8 mouse cellular contexts compared by ENCODE assay signal in the genomic region with DNA sequence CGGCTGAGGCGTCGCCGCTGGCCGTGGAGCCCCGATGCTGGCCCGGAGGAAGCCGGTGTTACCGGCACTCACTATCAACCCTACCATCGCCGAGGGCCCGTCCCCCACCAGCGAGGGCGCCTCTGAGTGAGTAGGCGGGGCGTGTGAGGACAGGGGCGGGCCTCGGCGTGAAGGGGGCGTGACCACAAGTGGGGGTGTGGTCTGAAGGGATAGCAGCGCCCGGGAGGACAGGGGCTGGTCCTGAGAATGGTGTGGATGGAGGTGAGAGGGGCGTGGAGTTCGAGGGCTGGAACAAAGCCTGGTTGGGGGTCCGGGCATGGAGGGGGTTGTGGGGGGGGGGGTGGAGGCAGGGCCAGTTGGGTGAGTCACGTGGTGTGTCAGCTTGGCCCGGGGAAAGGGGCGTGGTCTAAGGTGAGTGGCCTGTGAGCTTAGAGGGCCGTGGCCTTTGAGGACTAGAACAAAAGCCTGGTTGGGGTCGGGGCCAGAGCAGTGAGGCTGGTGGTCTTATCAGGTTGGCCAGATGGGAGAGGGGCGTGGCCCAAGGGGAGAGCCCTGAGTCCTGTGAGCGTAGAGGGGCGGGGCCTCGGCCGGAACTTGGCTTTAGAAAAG. TPM values are rescaled to one million over a fixed set of nuclear protein-coding genes. Genes with fewer than 3 reads are reported as not detected.
DNase-seq lines count a peak whose midpoint lies in the region; ATAC-seq and TF ChIP-seq lines count a peak whose summit lies in the region.

No protein-coding gene starts in this region.

- H3K4me3 ChIP-seq in CH12.LX (replicated peaks in 1 of 3; ENCODE audit: low read depth in 2 of 3, low read length in 2 of 3, poor library complexity in 1 of 3) = peak overlapping the region; percentile 64 to 82 (median 79)
- peak overlapping the region; percentile 88 for H3K4me3 ChIP-seq in forebrain, embryonic 11.5 days (ENCODE audit: low read depth, low read length)
- peak overlapping the region; percentile 88 for H3K4me3 ChIP-seq in heart, postnatal 0 days (ENCODE audit: low read depth, low read length)
- peak overlapping the region; percentile 70 for H3K4me3 ChIP-seq in neural tube, embryonic 14.5 days (ENCODE audit: low read depth, low read length)

- no peak for TF ChIP-seq EP300 in CH12.LX (IDR thresholded peaks at IDR 0.05; ENCODE audit: low read length)
- no peak for TF ChIP-seq EP300 in heart, postnatal 0 days (IDR thresholded peaks at IDR 0.05; ENCODE audit: low read depth)

- H3K4me2 ChIP-seq in CH12.LX (ENCODE audit: insufficient read depth, low read depth, poor library complexity, severe bottlenecking) = peak overlapping the region; percentile 71
- peak overlapping the region; percentile 68 for H3K4me2 ChIP-seq in forebrain, embryonic 11.5 days (ENCODE audit: low read depth, low read length, severe bottlenecking)
- peak overlapping the region; percentile 71 for H3K4me2 ChIP-seq in heart, postnatal 0 days (ENCODE audit: low read depth, low read length)
- H3K4me2 ChIP-seq in neural tube, embryonic 14.5 days (ENCODE audit: low read depth, low read length) = peak overlapping the region; percentile 77

- peaks cover 8 to 27% of the 10 kb centered on the region in 2 experiments for H3K4me1 ChIP-seq in CH12.LX (ENCODE audit: control insufficient read depth in 1 of 2, insufficient read depth in 2 of 2)
- peaks cover 13% of the 10 kb centered on the region for H3K4me1 ChIP-seq in forebrain, embryonic 11.5 days (replicated peaks; ENCODE audit: control insufficient read depth, insufficient read depth, low read length)
- H3K4me1 ChIP-seq in heart, postnatal 0 days (ENCODE audit: control insufficient read depth, insufficient read depth) = peaks cover 18% of the 10 kb centered on the region
- peaks cover 11% of the 10 kb centered on the region for H3K4me1 ChIP-seq in neural tube, embryonic 14.5 days (ENCODE audit: control insufficient read depth, insufficient read depth, low read length)

- ATAC-seq in forebrain, embryonic 11.5 days (replicated peaks; ENCODE audit: low FRiP score) = peak; percentile 89
- ATAC-seq in heart, postnatal 0 days (ENCODE audit: insufficient read depth, low read depth) = peak; percentile 88
- peak; percentile 89 for ATAC-seq in neural tube, embryonic 14.5 days (ENCODE audit: low read depth)

- peaks cover 32 to 43% of the 10 kb centered on the region in 2 experiments for H3K36me3 ChIP-seq in CH12.LX (replicated peaks in 1 of 2; ENCODE audit: control insufficient read depth in 1 of 2, insufficient read depth in 1 of 2, low read length in 1 of 2)
- H3K36me3 ChIP-seq in forebrain, embryonic 11.5 days (ENCODE audit: control insufficient read depth, insufficient read depth, low read length) = peaks cover 5% of the 10 kb centered on the region; the same call in 1 of the 2 replicates
- peaks cover 27% of the 10 kb centered on the region for H3K36me3 ChIP-seq in heart, postnatal 0 days (replicated peaks; ENCODE audit: control insufficient read depth, insufficient read depth, low read length)
- peaks cover 24% of the 10 kb centered on the region for H3K36me3 ChIP-seq in neural tube, embryonic 14.5 days (ENCODE audit: control insufficient read depth, insufficient read depth, low read length)

- H3K9ac ChIP-seq in CH12.LX (ENCODE audit: insufficient read depth, low read depth) = peak overlapping the region; percentile 90
- peak overlapping the region; percentile 95 for H3K9ac ChIP-seq in forebrain, embryonic 11.5 days (ENCODE audit: low read length)
- peak overlapping the region; percentile 94 for H3K9ac ChIP-seq in heart, postnatal 0 days (replicated peaks; ENCODE audit: low read depth, low read length)
- H3K9ac ChIP-seq in neural tube, embryonic 14.5 days (replicated peaks; ENCODE audit: low read depth, low read length) = peak overlapping the region; percentile 99

- WGBS in forebrain, embryonic 11.5 days = under 1% methylated on average over 35 of the region's 35 CpGs
- WGBS in heart, postnatal 0 days = under 1% methylated on average over 31 of the region's 35 CpGs
- under 1% methylated on average over 34 of the region's 35 CpGs for WGBS in neural tube, embryonic 14.5 days

- DNase-seq in CH12.LX (ENCODE audit: extremely low read depth) = peak; percentile 74
- peak; percentile 76 for DNase-seq in c-Kit-positive CD71-negative TER-119-negative erythroid progenitor cells, embryonic 14.5 days (ENCODE audit: low read depth)
- DNase-seq in forebrain, embryonic 11.5 days (ENCODE audit: low spot score) = peak; percentile 96
- peak; percentile 78 for DNase-seq in heart, postnatal 0 days (ENCODE audit: low spot score)
- DNase-seq in kidney, postnatal 36 days = peak; percentile 84 to 93
- peak; percentile 85 to 88 for DNase-seq in lung, adult 18-20 months
- DNase-seq in testis, postnatal 10 days (ENCODE audit: low spot score) = peak; percentile 96

- TF ChIP-seq CTCF in CH12.LX (conservative IDR thresholded peaks at IDR 0.05 in 1 of 2, IDR thresholded peaks at IDR 0.05 in 1 of 2; ENCODE audit: low read depth in 2 of 2, low read length in 2 of 2) = peak in 1 of 2 experiments; percentile 41; a peak in 2 of 4 replicates
- TF ChIP-seq CTCF in heart, postnatal 0 days (IDR thresholded peaks at IDR 0.05; ENCODE audit: low read depth) = peak; percentile 26; the same call in 1 of the 2 replicates

- H3K9me3 ChIP-seq in CH12.LX (replicated peaks; ENCODE audit: low read length) = no peaks in the 10 kb centered on the region
- no peaks in the 10 kb centered on the region for H3K9me3 ChIP-seq in forebrain, embryonic 11.5 days (ENCODE audit: control insufficient read depth, low read length)
- no peaks in the 10 kb centered on the region for H3K9me3 ChIP-seq in heart, postnatal 0 days (replicated peaks; ENCODE audit: control insufficient read depth, low read length)
- H3K9me3 ChIP-seq in neural tube, embryonic 14.5 days (ENCODE audit: control insufficient read depth, low read length) = no peaks in the 10 kb centered on the region

- TF ChIP-seq RAD21 in CH12.LX (IDR thresholded peaks at IDR 0.05; ENCODE audit: low read depth, low read length) = no peak

- dilution Hi-C loops in CH12.LX (cut with MboI; ENCODE audit: extremely low pct_ligation_motif_present, extremely low pct_unique_long_range_greater_than_20kb, low sequenced_read_pairs) = no loop called here

- no peaks in the 10 kb centered on the region for H3K27me3 ChIP-seq in CH12.LX (replicated peaks)
- no peaks in the 10 kb centered on the region for H3K27me3 ChIP-seq in forebrain, embryonic 11.5 days (ENCODE audit: control insufficient read depth, insufficient read depth, low read length)
- no peaks in the 10 kb centered on the region for H3K27me3 ChIP-seq in heart, postnatal 0 days (ENCODE audit: control insufficient read depth, insufficient read depth, low read length)
- no peaks in the 10 kb centered on the region for H3K27me3 ChIP-seq in neural tube, embryonic 14.5 days (ENCODE audit: control insufficient read depth, insufficient read depth, low read length)

- in situ Hi-C loops in CH12.LX (cut with MboI; ENCODE audit: low pct_ligation_motif_present, low pct_unique_long_range_greater_than_20kb, low sequenced_read_pairs) = no loop called here

- TF ChIP-seq POLR2A in CH12.LX (IDR thresholded peaks at IDR 0.05; ENCODE audit: low read depth, low read length) = no peak

- H3K79me2 ChIP-seq in CH12.LX (replicated peaks; ENCODE audit: control insufficient read depth, extremely low read depth, insufficient read depth, poor library complexity, severe bottlenecking) = peaks cover 22% of the 10 kb centered on the region

- H3K27ac ChIP-seq in CH12.LX (ENCODE audit: insufficient read depth, low read depth) = peak overlapping the region; percentile 85
- peak overlapping the region; percentile 99 for H3K27ac ChIP-seq in forebrain, embryonic 11.5 days (ENCODE audit: low read depth, low read length)
- H3K27ac ChIP-seq in heart, postnatal 0 days (ENCODE audit: low read depth) = peak overlapping the region; percentile 98
- peak overlapping the region; percentile 97 for H3K27ac ChIP-seq in neural tube, embryonic 14.5 days (ENCODE audit: low read depth, low read length)

RNA-seq across cellular contexts. Expression of gene Map2k2, which starts 0.5 kb away (rescaled TPM):
- 127 and 146 TPM in 2 replicates for total RNA-seq in CH12.LX (2012; rRNA removed)
- total RNA-seq in CH12.LX (2014; rRNA removed) = 67.2 and 79.2 TPM in 2 replicates
- polyA plus RNA-seq in CH12.LX (2012; ENCODE audit: insufficient read length, low read depth) = 120 and 130 TPM in 2 replicates
- 212 and 232 TPM in 2 replicates for polyA plus RNA-seq in forebrain, embryonic 11.5 days (2014; fragmentation: Nextera tagmentation; extraction: Ambion mirVana)
- 177 and 208 TPM in 2 replicates for total RNA-seq in heart, postnatal 0 days (2014; rRNA removed; ENCODE audit: low replicate concordance)
- 130 and 133 TPM in 2 replicates for polyA plus RNA-seq in heart, postnatal 0 days (2015; fragmentation: Nextera tagmentation; extraction: Ambion mirVana)
- polyA plus RNA-seq in neural tube, embryonic 14.5 days (2014; fragmentation: Nextera tagmentation; extraction: Ambion mirVana) = 219 and 228 TPM in 2 replicates

RNA-seq across cellular contexts. Expression of gene Creb3l3, which starts 7.5 kb away (rescaled TPM):
- total RNA-seq in CH12.LX (2012; rRNA removed) (not detected in 2 replicates), CH12.LX (2014; rRNA removed) (not detected in 2 replicates)
- 0.13 TPM in 1 of 2 replicates, not detected in the other for polyA plus RNA-seq in CH12.LX (2012; ENCODE audit: insufficient read length, low read depth)
- 0.33 and 0.49 TPM in 2 replicates for polyA plus RNA-seq in forebrain, embryonic 11.5 days (2014; fragmentation: Nextera tagmentation; extraction: Ambion mirVana)
- 1.3 TPM in 1 of 2 replicates, not detected in the other for total RNA-seq in heart, postnatal 0 days (2014; rRNA removed; ENCODE audit: low replicate concordance)
- 0.55 and 0.93 TPM in 2 replicates for polyA plus RNA-seq in heart, postnatal 0 days (2015; fragmentation: Nextera tagmentation; extraction: Ambion mirVana)
- 0.15 and 0.61 TPM in 2 replicates for polyA plus RNA-seq in neural tube, embryonic 14.5 days (2014; fragmentation: Nextera tagmentation; extraction: Ambion mirVana)

RNA-seq across cellular contexts. Expression of gene Zbtb7a, which starts 28.8 kb away (rescaled TPM):
- total RNA-seq in CH12.LX (2012; rRNA removed) (15.3 and 18.2 TPM in 2 replicates), CH12.LX (2014; rRNA removed) (3.0 TPM in 2 replicates)
- polyA plus RNA-seq in CH12.LX (2012; ENCODE audit: insufficient read length, low read depth) = 20.1 and 21.3 TPM in 2 replicates
- polyA plus RNA-seq in forebrain, embryonic 11.5 days (2014; fragmentation: Nextera tagmentation; extraction: Ambion mirVana) = 8.8 and 10.1 TPM in 2 replicates
- total RNA-seq in heart, postnatal 0 days (2014; rRNA removed; ENCODE audit: low replicate concordance) = 57.8 and 68.6 TPM in 2 replicates
- 27.8 and 32.3 TPM in 2 replicates for polyA plus RNA-seq in heart, postnatal 0 days (2015; fragmentation: Nextera tagmentation; extraction: Ambion mirVana)
- 11.0 and 12.6 TPM in 2 replicates for polyA plus RNA-seq in neural tube, embryonic 14.5 days (2014; fragmentation: Nextera tagmentation; extraction: Ambion mirVana)

RNA-seq across cellular contexts. Expression of gene Thop1, which starts 36.4 kb away (rescaled TPM):
- total RNA-seq in CH12.LX (2012; rRNA removed) (123 and 136 TPM in 2 replicates), CH12.LX (2014; rRNA removed) (70.9 and 81.1 TPM in 2 replicates)
- 94.5 and 105 TPM in 2 replicates for polyA plus RNA-seq in CH12.LX (2012; ENCODE audit: insufficient read length, low read depth)
- polyA plus RNA-seq in forebrain, embryonic 11.5 days (2014; fragmentation: Nextera tagmentation; extraction: Ambion mirVana) = 76.1 and 78.9 TPM in 2 replicates
- total RNA-seq in heart, postnatal 0 days (2014; rRNA removed; ENCODE audit: low replicate concordance) = 23.6 and 31.2 TPM in 2 replicates
- 15.1 and 15.2 TPM in 2 replicates for polyA plus RNA-seq in heart, postnatal 0 days (2015; fragmentation: Nextera tagmentation; extraction: Ambion mirVana)
- 33.3 and 36.8 TPM in 2 replicates for polyA plus RNA-seq in neural tube, embryonic 14.5 days (2014; fragmentation: Nextera tagmentation; extraction: Ambion mirVana)

RNA-seq across cellular contexts. Expression of gene Sgta, which starts 46.2 kb away (rescaled TPM):
- total RNA-seq in CH12.LX (2012; rRNA removed) (104 and 110 TPM in 2 replicates), CH12.LX (2014; rRNA removed) (61.1 and 67.6 TPM in 2 replicates)
- polyA plus RNA-seq in CH12.LX (2012; ENCODE audit: insufficient read length, low read depth) = 118 and 123 TPM in 2 replicates
- polyA plus RNA-seq in forebrain, embryonic 11.5 days (2014; fragmentation: Nextera tagmentation; extraction: Ambion mirVana) = 259 and 265 TPM in 2 replicates
- total RNA-seq in heart, postnatal 0 days (2014; rRNA removed; ENCODE audit: low replicate concordance) = 98.1 and 152 TPM in 2 replicates
- 134 and 137 TPM in 2 replicates for polyA plus RNA-seq in heart, postnatal 0 days (2015; fragmentation: Nextera tagmentation; extraction: Ambion mirVana)
- 264 and 279 TPM in 2 replicates for polyA plus RNA-seq in neural tube, embryonic 14.5 days (2014; fragmentation: Nextera tagmentation; extraction: Ambion mirVana)

Comparison
In these comparisons a context has a peak if more than half of its experiments do, and no peak if none do; other contexts are left out.
1. Peak in every context shown above with its lines: DNase-seq, ATAC-seq, H3K4me3 ChIP-seq and H3K27ac ChIP-seq.